21 mouse cellular contexts compared by ENCODE assay signal in genomic region chr17:5213441-5213840, GRCm38 (mm10).
DNase-seq lines count a peak whose midpoint lies in the region; ATAC-seq and TF ChIP-seq lines count a peak whose summit lies in the region.
"Had no signal": no experiment of that assay in that cellular context is flagged by ENCODE, and none has a peak within 500 bp of the region (broad histone marks: within the 10 kb centered on the region; RNA-seq: fewer than 3 reads in every experiment).

No protein-coding gene starts in this region.

- H3K9me3 ChIP-seq in hindbrain, embryonic 11.5 days (ENCODE audit: control insufficient read depth, low read length), result no peaks in the 10 kb centered on the region
- no peaks in the 10 kb centered on the region for H3K9me3 ChIP-seq in hindbrain, postnatal 0 days (ENCODE audit: low read length)
- no peaks in the 10 kb centered on the region for H3K9me3 ChIP-seq in ES-E14 (ENCODE audit: control insufficient read depth, insufficient read depth, low read depth, low read length)
- H3K9me3 ChIP-seq in forebrain, embryonic 14.5 days (replicated peaks; ENCODE audit: control insufficient read depth, low read length), result no peaks in the 10 kb centered on the region
- H3K9me3 ChIP-seq in midbrain, embryonic 15.5 days, result no peaks in the 10 kb centered on the region
- H3K9me3 ChIP-seq: embryonic facial prominence, embryonic 13.5 days; heart, embryonic 13.5 days; limb, embryonic 13.5 days; liver, embryonic 15.5 days; megakaryocyte, embryonic 14.5 days had no signal

- no peak for TF ChIP-seq CTCF in hindbrain, postnatal 0 days (IDR thresholded peaks at IDR 0.05; ENCODE audit: low read depth)

- no peaks in the 10 kb centered on the region for H3K27me3 ChIP-seq in hindbrain, embryonic 11.5 days (ENCODE audit: control insufficient read depth, insufficient read depth, low read length)
- H3K27me3 ChIP-seq in hindbrain, postnatal 0 days (ENCODE audit: insufficient read depth, low read length), result no peaks in the 10 kb centered on the region
- no peaks in the 10 kb centered on the region for H3K27me3 ChIP-seq in forebrain, embryonic 14.5 days (replicated peaks; ENCODE audit: control insufficient read depth, insufficient read depth, low read length)
- H3K27me3 ChIP-seq in midbrain, embryonic 15.5 days (replicated peaks), result no peaks in the 10 kb centered on the region
- H3K27me3 ChIP-seq: CH12.LX; embryonic facial prominence, embryonic 13.5 days; heart, embryonic 13.5 days; limb, embryonic 13.5 days; liver, embryonic 15.5 days; megakaryocyte, embryonic 14.5 days had no signal

- no peaks in the 10 kb centered on the region for H3K36me3 ChIP-seq in hindbrain, embryonic 11.5 days (ENCODE audit: control insufficient read depth, insufficient read depth, low read length)
- H3K36me3 ChIP-seq in hindbrain, postnatal 0 days (ENCODE audit: insufficient read depth, low read length), result no peaks in the 10 kb centered on the region
- H3K36me3 ChIP-seq in ES-E14 (ENCODE audit: control insufficient read depth, insufficient read depth, low read length, poor library complexity, severe bottlenecking), result no peaks in the 10 kb centered on the region
- no peaks in the 10 kb centered on the region for H3K36me3 ChIP-seq in forebrain, embryonic 14.5 days (ENCODE audit: control insufficient read depth, insufficient read depth, low read length)
- H3K36me3 ChIP-seq in midbrain, embryonic 15.5 days (replicated peaks), result no peaks in the 10 kb centered on the region
- H3K36me3 ChIP-seq: embryonic facial prominence, embryonic 13.5 days; heart, embryonic 13.5 days; limb, embryonic 13.5 days; liver, embryonic 15.5 days had no signal

- H3K27ac ChIP-seq in hindbrain, embryonic 11.5 days (ENCODE audit: low read depth, low read length), result peak overlapping the region; percentile 51; the same call in 1 of the 2 replicates
- H3K27ac ChIP-seq in hindbrain, postnatal 0 days, result no peak overlapping the region
- no peak overlapping the region for H3K27ac ChIP-seq in ES-E14 (ENCODE audit: insufficient read depth, low read depth, low read length, poor library complexity, severe bottlenecking)
- peak overlapping the region; percentile 85 for H3K27ac ChIP-seq in forebrain, embryonic 14.5 days (ENCODE audit: low read depth, low read length)
- peak overlapping the region; percentile 72 for H3K27ac ChIP-seq in midbrain, embryonic 15.5 days
- H3K27ac ChIP-seq: embryonic facial prominence, embryonic 13.5 days; kidney, postnatal 0 days; limb, embryonic 13.5 days; liver, embryonic 15.5 days had no signal

- H3K4me3 ChIP-seq in hindbrain, embryonic 11.5 days (ENCODE audit: low read depth, low read length), result no peak overlapping the region
- H3K4me3 ChIP-seq in hindbrain, postnatal 0 days (ENCODE audit: low read length), result no peak overlapping the region
- H3K4me3 ChIP-seq in ES-E14 (ENCODE audit: insufficient read depth in 1 of 2, low read depth in 1 of 2, low read length in 2 of 2, poor library complexity in 1 of 2, severe bottlenecking in 1 of 2), result no peak overlapping the region
- H3K4me3 ChIP-seq in forebrain, embryonic 14.5 days (ENCODE audit: low read depth, low read length), result no peak overlapping the region
- H3K4me3 ChIP-seq in midbrain, embryonic 15.5 days, result no peak overlapping the region
- H3K4me3 ChIP-seq: embryonic facial prominence, embryonic 13.5 days; heart, embryonic 13.5 days; limb, embryonic 13.5 days; liver, embryonic 15.5 days; megakaryocyte, embryonic 14.5 days had no signal

- in situ Hi-C loops in ES-E14 (cut with MboI; ENCODE audit: low sequenced_read_pairs in 2 of 2, unreplicated experiment in 2 of 2), result no loop called here

- 64% methylated on average over 6 of the region's 6 CpGs for WGBS in hindbrain, embryonic 11.5 days
- 31% methylated on average over 6 of the region's 6 CpGs for WGBS in hindbrain, postnatal 0 days
- 46% methylated on average over 6 of the region's 6 CpGs for WGBS in forebrain, embryonic 14.5 days
- WGBS in midbrain, embryonic 15.5 days, result 53% methylated on average over 6 of the region's 6 CpGs

- peaks cover 3% of the 10 kb centered on the region for H3K4me1 ChIP-seq in hindbrain, embryonic 11.5 days (replicated peaks; ENCODE audit: control insufficient read depth, insufficient read depth, low read length)
- peaks cover 33% of the 10 kb centered on the region for H3K4me1 ChIP-seq in hindbrain, postnatal 0 days (ENCODE audit: insufficient read depth, low read length)
- H3K4me1 ChIP-seq in ES-E14 (ENCODE audit: control insufficient read depth in 2 of 2, insufficient read depth in 2 of 2, low read length in 2 of 2, poor library complexity in 1 of 2), result peaks cover 0 to 3% of the 10 kb centered on the region in 2 experiments; a peak in 1 of 4 replicates
- peaks cover 59% of the 10 kb centered on the region for H3K4me1 ChIP-seq in forebrain, embryonic 14.5 days (ENCODE audit: control insufficient read depth, insufficient read depth, low read length)
- H3K4me1 ChIP-seq in midbrain, embryonic 15.5 days, result peaks cover 62% of the 10 kb centered on the region

- H3K4me2 ChIP-seq in hindbrain, embryonic 11.5 days (replicated peaks; ENCODE audit: low read depth, low read length), result no peak overlapping the region
- H3K4me2 ChIP-seq in hindbrain, postnatal 0 days (ENCODE audit: low read depth, low read length), result no peak overlapping the region
- no peak overlapping the region for H3K4me2 ChIP-seq in forebrain, embryonic 14.5 days (ENCODE audit: low read length)
- H3K4me2 ChIP-seq in midbrain, embryonic 15.5 days, result no peak overlapping the region
- H3K4me2 ChIP-seq: embryonic facial prominence, embryonic 13.5 days; heart, embryonic 13.5 days; limb, embryonic 13.5 days; liver, embryonic 15.5 days had no signal

- no peak overlapping the region for H3K9ac ChIP-seq in hindbrain, embryonic 11.5 days (ENCODE audit: low read depth, low read length)
- no peak overlapping the region for H3K9ac ChIP-seq in hindbrain, postnatal 0 days (replicated peaks; ENCODE audit: low read length)
- H3K9ac ChIP-seq in ES-E14 (ENCODE audit: insufficient read depth, low read depth, low read length, poor library complexity, severe bottlenecking), result no peak overlapping the region
- peak overlapping the region; percentile 40 for H3K9ac ChIP-seq in forebrain, embryonic 14.5 days (ENCODE audit: low read length)
- H3K9ac ChIP-seq in midbrain, embryonic 15.5 days, result no peak overlapping the region
- H3K9ac ChIP-seq: embryonic facial prominence, embryonic 13.5 days; heart, embryonic 13.5 days; limb, embryonic 13.5 days; liver, embryonic 15.5 days had no signal

- DNase-seq in hindbrain, embryonic 11.5 days (ENCODE audit: low spot score), result no peak
- DNase-seq in hindbrain, postnatal 0 days (ENCODE audit: low spot score), result no peak
- DNase-seq in ES-E14 (ENCODE audit: low read depth, low spot score), result no peak
- no peak for DNase-seq in forebrain, embryonic 14.5 days (ENCODE audit: low spot score)
- DNase-seq in kidney, postnatal 25 days, result no peak
- DNase-seq in adrenal gland, postnatal 36 days, result no peak
- DNase-seq: adrenal gland, adult 8-10 months; cerebellum, adult 2 months; heart, postnatal 4 days; lung, postnatal 10 days; right cerebral cortex, postnatal 4 days; thymus, postnatal 36 days had no signal

- no peak for ATAC-seq in hindbrain, embryonic 11.5 days (ENCODE audit: low FRiP score)
- ATAC-seq in hindbrain, postnatal 0 days, result no peak
- ATAC-seq in forebrain, embryonic 14.5 days, result no peak
- no peak for ATAC-seq in midbrain, embryonic 15.5 days (replicated peaks)
- ATAC-seq: intestine, postnatal 0 days had no signal

TF ChIP-seq in ES-E14, 5 proteins besides CTCF, POLR2A, EP300 and RAD21:
- TF ChIP-seq HCFC1 (IDR thresholded peaks at IDR 0.05; ENCODE audit: borderline replicate concordance, insufficient read depth, low read length) (no peak), MAFK (IDR thresholded peaks at IDR 0.05; ENCODE audit: insufficient read depth, low read depth, low read length) (peak; percentile 38; the same call in 1 of the 2 replicates)

Comparison
In these comparisons a context has a peak if more than half of its experiments do, and no peak if none do; other contexts are left out.
1. H3K27ac ChIP-seq: peak in hindbrain, embryonic 11.5 days (single experiment), forebrain, embryonic 14.5 days (single experiment) and midbrain, embryonic 15.5 days (single experiment); none in hindbrain, postnatal 0 days (single experiment) and ES-E14 (single experiment).